Comparison of ENCODE assay signal across 13 mouse cellular contexts in genomic region chr6:37222016-37222415, GRCm38 (mm10).
DNase-seq lines count a peak whose midpoint lies in the region; ATAC-seq and TF ChIP-seq lines count a peak whose summit lies in the region.
"Had no signal": no experiment of that assay in that cellular context is flagged by ENCODE, and none has a peak within 500 bp of the region (broad histone marks: within the 10 kb centered on the region; RNA-seq: fewer than 3 reads in every experiment).

No protein-coding gene starts in this region.

- no peaks in the 10 kb centered on the region for H3K27me3 ChIP-seq in hindbrain, postnatal 0 days (ENCODE audit: insufficient read depth, low read length)
- no peaks in the 10 kb centered on the region for H3K27me3 ChIP-seq in hindbrain, embryonic 16.5 days (replicated peaks; ENCODE audit: control insufficient read depth, insufficient read depth, low read length)
- H3K27me3 ChIP-seq in lung, postnatal 0 days (replicated peaks; ENCODE audit: insufficient read depth, low read length): no peaks in the 10 kb centered on the region
- H3K27me3 ChIP-seq in stomach, postnatal 0 days (ENCODE audit: control insufficient read depth, insufficient read depth, low read length): no peaks in the 10 kb centered on the region

- ATAC-seq in hindbrain, postnatal 0 days: peak; percentile 53; the same call in 1 of the 2 replicates
- no peak; the same call in 1 of the 2 replicates for ATAC-seq in hindbrain, embryonic 16.5 days
- ATAC-seq in lung, postnatal 0 days: peak; percentile 53; the same call in 1 of the 2 replicates
- peak; percentile 59 for ATAC-seq in common myeloid progenitor, adult 5-6 weeks (replicated peaks; ENCODE audit: low read depth, poor library complexity, severe bottlenecking)
- 0 out of 2 replicates have a peak, but pooled peaks have one; percentile 42 for ATAC-seq in stomach, postnatal 0 days (ENCODE audit: low FRiP score, low TSS enrichment)

- H3K27ac ChIP-seq in hindbrain, postnatal 0 days: no peak overlapping the region
- no peak overlapping the region for H3K27ac ChIP-seq in hindbrain, embryonic 16.5 days (ENCODE audit: low read depth, low read length)
- no peak overlapping the region for H3K27ac ChIP-seq in lung, postnatal 0 days (ENCODE audit: low read length)
- no peak overlapping the region for H3K27ac ChIP-seq in stomach, postnatal 0 days (replicated peaks)

- H3K4me1 ChIP-seq in hindbrain, postnatal 0 days (ENCODE audit: insufficient read depth, low read length): peaks cover 13% of the 10 kb centered on the region
- H3K4me1 ChIP-seq in hindbrain, embryonic 16.5 days (ENCODE audit: control insufficient read depth, insufficient read depth, low read depth, low read length): peaks cover 11% of the 10 kb centered on the region
- H3K4me1 ChIP-seq in lung, postnatal 0 days (ENCODE audit: insufficient read depth, low read depth, low read length): no peaks in the 10 kb centered on the region
- no peaks in the 10 kb centered on the region for H3K4me1 ChIP-seq in lung, adult 2 months (ENCODE audit: control insufficient read depth, insufficient read depth, low read length)
- H3K4me1 ChIP-seq in stomach, postnatal 0 days (replicated peaks; ENCODE audit: control insufficient read depth, insufficient read depth): no peaks in the 10 kb centered on the region

- 58% methylated on average over 6 of the region's 6 CpGs for WGBS in hindbrain, postnatal 0 days
- WGBS in hindbrain, embryonic 16.5 days: 61% methylated on average over 6 of the region's 6 CpGs
- WGBS in lung, postnatal 0 days: 46% methylated on average over 6 of the region's 6 CpGs
- 45% methylated on average over 6 of the region's 6 CpGs for WGBS in lung, adult 2 months
- 55% methylated on average over 6 of the region's 6 CpGs for WGBS in stomach, postnatal 0 days

- no peak for DNase-seq in hindbrain, postnatal 0 days (ENCODE audit: low spot score)
- peak; percentile 29 for DNase-seq in lung, postnatal 0 days (ENCODE audit: low spot score)
- DNase-seq in lung, adult 2 months: no peak
- DNase-seq in stomach, postnatal 0 days (ENCODE audit: low spot score): no peak
- no peak for DNase-seq in Muller cell, postnatal 12 days (ENCODE audit: inconsistent ontology term)
- DNase-seq: adrenal gland, postnatal 25 days; cerebellum, adult 18-20 months; cerebellum, postnatal 36 days; kidney, adult 2 months; kidney, postnatal 36 days; thymus, postnatal 25 days had no signal

- no peak overlapping the region for H3K4me2 ChIP-seq in hindbrain, postnatal 0 days (ENCODE audit: low read depth, low read length)
- H3K4me2 ChIP-seq in hindbrain, embryonic 16.5 days (ENCODE audit: low read length): no peak overlapping the region
- no peak overlapping the region for H3K4me2 ChIP-seq in lung, postnatal 0 days (replicated peaks; ENCODE audit: low read depth, low read length)
- H3K4me2 ChIP-seq in stomach, postnatal 0 days (replicated peaks; ENCODE audit: low read depth): no peak overlapping the region

- no peak overlapping the region for H3K9ac ChIP-seq in hindbrain, postnatal 0 days (replicated peaks; ENCODE audit: low read length)
- H3K9ac ChIP-seq in hindbrain, embryonic 16.5 days (ENCODE audit: low read depth, low read length): no peak overlapping the region
- H3K9ac ChIP-seq in lung, postnatal 0 days (replicated peaks; ENCODE audit: low read depth): no peak overlapping the region
- H3K9ac ChIP-seq in stomach, postnatal 0 days (ENCODE audit: low read length): no peak overlapping the region

- H3K9me3 ChIP-seq in hindbrain, postnatal 0 days (ENCODE audit: low read length): no peaks in the 10 kb centered on the region
- no peaks in the 10 kb centered on the region for H3K9me3 ChIP-seq in hindbrain, embryonic 16.5 days (ENCODE audit: control insufficient read depth, low read length)
- H3K9me3 ChIP-seq in lung, postnatal 0 days (ENCODE audit: low read length): no peaks in the 10 kb centered on the region
- no peaks in the 10 kb centered on the region for H3K9me3 ChIP-seq in stomach, postnatal 0 days (ENCODE audit: control insufficient read depth, low read length)

- no peak overlapping the region for H3K4me3 ChIP-seq in hindbrain, postnatal 0 days (ENCODE audit: low read length)
- H3K4me3 ChIP-seq in hindbrain, embryonic 16.5 days (ENCODE audit: low read length): no peak overlapping the region
- H3K4me3 ChIP-seq in lung, postnatal 0 days (ENCODE audit: low read depth, low read length): no peak overlapping the region
- H3K4me3 ChIP-seq in lung, adult 2 months (replicated peaks; ENCODE audit: extremely low read depth, low read depth, low read length): no peak overlapping the region
- no peak overlapping the region for H3K4me3 ChIP-seq in stomach, postnatal 0 days (ENCODE audit: low read depth, low read length)

- no peak for TF ChIP-seq POLR2A in lung, adult 2 months (IDR thresholded peaks at IDR 0.05; ENCODE audit: borderline replicate concordance, extremely low read depth, low read depth, low read length)

- no peaks in the 10 kb centered on the region for H3K36me3 ChIP-seq in hindbrain, postnatal 0 days (ENCODE audit: insufficient read depth, low read length)
- H3K36me3 ChIP-seq in hindbrain, embryonic 16.5 days (ENCODE audit: control insufficient read depth, insufficient read depth, low read length): no peaks in the 10 kb centered on the region
- no peaks in the 10 kb centered on the region for H3K36me3 ChIP-seq in lung, postnatal 0 days (ENCODE audit: insufficient read depth, low read length)
- no peaks in the 10 kb centered on the region for H3K36me3 ChIP-seq in stomach, postnatal 0 days (ENCODE audit: control insufficient read depth, insufficient read depth, low read length)

- no peak for TF ChIP-seq EP300 in lung, postnatal 0 days (IDR thresholded peaks at IDR 0.05)
- no peak for TF ChIP-seq EP300 in stomach, postnatal 0 days (optimal IDR thresholded peaks at IDR 0.05)

- peak; percentile 39 for TF ChIP-seq CTCF in hindbrain, postnatal 0 days (IDR thresholded peaks at IDR 0.05; ENCODE audit: low read depth)
- peak; percentile 49 for TF ChIP-seq CTCF in lung, postnatal 0 days (IDR thresholded peaks at IDR 0.05)
- no peak for TF ChIP-seq CTCF in lung, adult 2 months (IDR thresholded peaks at IDR 0.05; ENCODE audit: insufficient read depth, low read length)
- peak; percentile 48 for TF ChIP-seq CTCF in stomach, postnatal 0 days (IDR thresholded peaks at IDR 0.05; ENCODE audit: low read depth)
